22 mouse cellular contexts compared by ENCODE assay signal in the genomic region with DNA sequence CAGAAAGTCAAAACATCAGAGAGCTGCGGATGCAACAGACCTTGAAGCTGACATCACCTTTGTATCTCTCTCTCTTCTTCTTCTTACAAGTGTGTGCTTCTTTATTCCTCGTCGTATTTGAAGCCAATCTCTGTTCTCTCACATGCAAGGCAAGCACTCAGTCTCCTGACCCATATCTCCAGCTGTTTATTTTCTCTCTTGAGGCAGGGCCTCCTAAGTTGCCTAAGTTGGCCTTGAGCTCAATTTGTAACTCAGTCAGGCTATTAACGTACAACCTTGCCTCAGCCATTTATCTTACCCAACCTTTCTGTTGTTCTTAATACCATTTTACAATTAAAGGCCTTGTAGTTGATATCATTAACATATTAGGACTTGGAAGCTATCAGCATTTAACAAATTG.
A peak's percentile ranks its signal among the peaks of the same experiment; 100 is the strongest.
DNase-seq lines count a peak whose midpoint lies in the region; ATAC-seq lines count a peak whose summit lies in the region.
"Had no signal": no experiment of that assay in that cellular context is flagged by ENCODE, and none has a peak within 500 bp of the region (broad histone marks: within the 10 kb centered on the region; RNA-seq: fewer than 3 reads in every experiment).

No protein-coding gene starts in this region.

- H3K9me3 ChIP-seq in neural tube, embryonic 15.5 days (replicated peaks) = no peaks in the 10 kb centered on the region
- H3K9me3 ChIP-seq: embryonic facial prominence, embryonic 10.5 days; embryonic facial prominence, embryonic 12.5 days; forebrain, embryonic 13.5 days; forebrain, embryonic 15.5 days had no signal

- no peaks in the 10 kb centered on the region for H3K27me3 ChIP-seq in neural tube, embryonic 15.5 days (replicated peaks)
- H3K27me3 ChIP-seq: CH12.LX; embryonic facial prominence, embryonic 12.5 days; forebrain, embryonic 13.5 days; forebrain, embryonic 15.5 days; Patski had no signal

- no peak for ATAC-seq in neural tube, embryonic 15.5 days (ENCODE audit: low FRiP score)
- ATAC-seq: activated CD4-positive, CD25-positive, alpha-beta regulatory T cell, adult 4 months; CD4-positive, CD25-positive, alpha-beta regulatory T cell, adult 4 months; forebrain, embryonic 15.5 days; forebrain, postnatal 0 days; Patski had no signal

- no peak overlapping the region for H3K9ac ChIP-seq in neural tube, embryonic 15.5 days (replicated peaks)
- H3K9ac ChIP-seq: embryonic facial prominence, embryonic 12.5 days; forebrain, embryonic 13.5 days; forebrain, embryonic 15.5 days; forebrain, postnatal 0 days had no signal

- H3K27ac ChIP-seq in neural tube, embryonic 15.5 days (replicated peaks) = no peak overlapping the region
- H3K27ac ChIP-seq: embryonic facial prominence, embryonic 10.5 days; embryonic facial prominence, embryonic 12.5 days; forebrain, embryonic 13.5 days; forebrain, embryonic 15.5 days had no signal

- H3K4me2 ChIP-seq in neural tube, embryonic 15.5 days = no peak overlapping the region
- H3K4me2 ChIP-seq: embryonic facial prominence, embryonic 12.5 days; forebrain, embryonic 13.5 days; forebrain, embryonic 15.5 days had no signal

- 89% methylated on average over 4 of the region's 4 CpGs for WGBS in neural tube, embryonic 15.5 days

- H3K4me1 ChIP-seq in neural tube, embryonic 15.5 days = no peaks in the 10 kb centered on the region; the same call in 1 of the 2 replicates
- H3K4me1 ChIP-seq: embryonic facial prominence, embryonic 10.5 days; embryonic facial prominence, embryonic 12.5 days; forebrain, embryonic 13.5 days had no signal

- H3K36me3 ChIP-seq in neural tube, embryonic 15.5 days = no peaks in the 10 kb centered on the region
- H3K36me3 ChIP-seq: embryonic facial prominence, embryonic 10.5 days; embryonic facial prominence, embryonic 12.5 days; forebrain, embryonic 15.5 days; G1E had no signal

- peak; percentile 30 for DNase-seq in adrenal gland, adult 2 months
- DNase-seq in adrenal gland, postnatal 25 days = no peak
- DNase-seq in adrenal gland, postnatal 14 days = peak; percentile 13
- no peak for DNase-seq in adrenal gland, postnatal 10 days
- DNase-seq in neural tube, embryonic 10.5 days (ENCODE audit: extremely low spot score, low spot score) = peak; percentile 8
- DNase-seq: B cell, adult 2 months; cerebellum, adult 11-12 months; cerebellum, adult 2 months; cerebellum, adult 9-10 months; cerebellum, postnatal 10 days; cerebellum, postnatal 25 days; forebrain, postnatal 0 days had no signal

- no peak overlapping the region for H3K4me3 ChIP-seq in neural tube, embryonic 15.5 days (replicated peaks)
- H3K4me3 ChIP-seq: embryonic facial prominence, embryonic 10.5 days; embryonic facial prominence, embryonic 12.5 days; forebrain, embryonic 13.5 days; forebrain, embryonic 15.5 days had no signal

Comparison
In these comparisons a context has a peak if more than half of its experiments do, and no peak if none do; other contexts are left out.
1. DNase-seq: peak in adrenal gland, adult 2 months (single experiment), adrenal gland, postnatal 14 days (single experiment) and neural tube, embryonic 10.5 days (single experiment); none in adrenal gland, postnatal 25 days (single experiment) and adrenal gland, postnatal 10 days (single experiment).